30 mouse cellular contexts compared by ENCODE assay signal in the genomic region with DNA sequence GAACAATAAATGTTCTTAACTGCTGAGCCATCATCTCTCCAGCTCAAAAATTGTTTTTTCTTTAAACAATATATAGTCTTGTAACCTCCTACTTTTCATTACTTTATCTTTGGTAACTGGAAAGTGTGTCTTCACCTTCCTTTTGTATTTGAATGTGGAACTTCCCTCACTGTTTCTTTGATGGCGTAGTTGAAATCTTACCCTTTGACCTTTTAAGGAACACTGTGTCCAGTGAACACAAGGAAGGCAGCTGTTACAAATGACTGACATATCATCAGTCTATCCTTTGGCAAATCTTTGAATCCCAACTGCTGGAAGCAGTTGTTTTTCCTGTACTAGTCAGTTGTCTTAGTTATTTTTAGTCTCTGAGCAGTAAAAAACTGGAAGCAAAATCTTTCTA. TPM values are rescaled to one million over a fixed set of nuclear protein-coding genes. Genes with fewer than 3 reads are reported as not detected.
DNase-seq lines count a peak whose midpoint lies in the region; ATAC-seq and TF ChIP-seq lines count a peak whose summit lies in the region.
"Had no signal": no experiment of that assay in that cellular context is flagged by ENCODE, and none has a peak within 500 bp of the region (broad histone marks: within the 10 kb centered on the region; RNA-seq: fewer than 3 reads in every experiment).

No protein-coding gene starts in this region.

- no peaks in the 10 kb centered on the region; the same call in 1 of the 2 replicates for H3K9me3 ChIP-seq in lung, postnatal 0 days (ENCODE audit: low read length)
- H3K9me3 ChIP-seq in midbrain, embryonic 11.5 days (ENCODE audit: control insufficient read depth, low read length): no peaks in the 10 kb centered on the region
- no peaks in the 10 kb centered on the region for H3K9me3 ChIP-seq in midbrain, embryonic 15.5 days
- H3K9me3 ChIP-seq: embryonic facial prominence, embryonic 12.5 days; G1E; heart, embryonic 10.5 days had no signal

- no peak for TF ChIP-seq POLR2A in kidney, adult 2 months (IDR thresholded peaks at IDR 0.05; ENCODE audit: low read depth, low read length)

- H3K27me3 ChIP-seq in kidney, adult 2 months (replicated peaks; ENCODE audit: control insufficient read depth, insufficient read depth, low read length): no peaks in the 10 kb centered on the region
- no peaks in the 10 kb centered on the region for H3K27me3 ChIP-seq in lung, postnatal 0 days (replicated peaks; ENCODE audit: insufficient read depth, low read length)
- H3K27me3 ChIP-seq in midbrain, embryonic 11.5 days (ENCODE audit: control insufficient read depth, insufficient read depth, low read length): no peaks in the 10 kb centered on the region
- H3K27me3 ChIP-seq in midbrain, embryonic 15.5 days (replicated peaks): no peaks in the 10 kb centered on the region
- H3K27me3 ChIP-seq: CH12.LX; embryonic facial prominence, embryonic 12.5 days; embryonic facial prominence, embryonic 15.5 days; heart, embryonic 13.5 days; Patski had no signal

- no peak overlapping the region for H3K9ac ChIP-seq in lung, postnatal 0 days (replicated peaks; ENCODE audit: low read depth)
- no peak overlapping the region for H3K9ac ChIP-seq in midbrain, embryonic 11.5 days (ENCODE audit: low read length)
- H3K9ac ChIP-seq in midbrain, embryonic 15.5 days: no peak overlapping the region
- H3K9ac ChIP-seq: embryonic facial prominence, embryonic 12.5 days; embryonic facial prominence, embryonic 15.5 days; forebrain, postnatal 0 days; heart, embryonic 13.5 days; hindbrain, embryonic 14.5 days had no signal

- no peak for TF ChIP-seq CTCF in kidney, adult 2 months (conservative IDR thresholded peaks at IDR 0.05; ENCODE audit: insufficient read depth, insufficient read length, low read depth, low read length)
- TF ChIP-seq CTCF in lung, postnatal 0 days (IDR thresholded peaks at IDR 0.05): no peak

- H3K4me1 ChIP-seq in kidney, adult 2 months (ENCODE audit: control insufficient read depth, insufficient read depth, low read length): peaks cover 11% of the 10 kb centered on the region; the same call in 1 of the 2 replicates
- no peaks in the 10 kb centered on the region for H3K4me1 ChIP-seq in lung, postnatal 0 days (ENCODE audit: insufficient read depth, low read depth, low read length)
- H3K4me1 ChIP-seq in midbrain, embryonic 11.5 days (ENCODE audit: control insufficient read depth, insufficient read depth, low read length): no peaks in the 10 kb centered on the region
- H3K4me1 ChIP-seq in midbrain, embryonic 15.5 days: peaks cover 7% of the 10 kb centered on the region
- H3K4me1 ChIP-seq: embryonic facial prominence, embryonic 12.5 days had no signal

- peak; percentile 38 for DNase-seq in kidney, adult 2 months
- DNase-seq in kidney, adult 8-10 months: no peak
- peak; percentile 59 for DNase-seq in lung, postnatal 0 days (ENCODE audit: low spot score)
- DNase-seq in lung, postnatal 10 days: no peak
- peak; percentile 51 for DNase-seq in midbrain, embryonic 11.5 days (ENCODE audit: low spot score, missing footprints)
- DNase-seq in testis, postnatal 10 days (ENCODE audit: low spot score): no peak
- DNase-seq: adrenal gland, adult 2 months; adrenal gland, postnatal 14 days; B cell, adult 2 months; cerebellum, adult 11 months; cerebellum, adult 2 months; cerebellum, adult 9-11 months; cerebellum, postnatal 25 days; forebrain, postnatal 0 days; gastrocnemius, postnatal 25 days; heart, adult 2 months; heart, postnatal 14 days; heart, postnatal 4 days had no signal

- no peak overlapping the region for H3K27ac ChIP-seq in kidney, adult 2 months (ENCODE audit: insufficient read depth, low read depth, low read length)
- no peak overlapping the region for H3K27ac ChIP-seq in lung, postnatal 0 days (ENCODE audit: low read length)
- H3K27ac ChIP-seq in midbrain, embryonic 11.5 days (ENCODE audit: low read depth, low read length): no peak overlapping the region
- no peak overlapping the region for H3K27ac ChIP-seq in midbrain, embryonic 15.5 days
- H3K27ac ChIP-seq: embryonic facial prominence, embryonic 12.5 days; embryonic facial prominence, embryonic 15.5 days; heart, adult 2 months; heart, embryonic 10.5 days; heart, embryonic 13.5 days; hindbrain, embryonic 14.5 days had no signal

- TF ChIP-seq EP300 in lung, postnatal 0 days (IDR thresholded peaks at IDR 0.05): no peak

- no peaks in the 10 kb centered on the region for H3K36me3 ChIP-seq in kidney, adult 2 months (ENCODE audit: control insufficient read depth, insufficient read depth, low read length)
- H3K36me3 ChIP-seq in lung, postnatal 0 days (ENCODE audit: insufficient read depth, low read length): no peaks in the 10 kb centered on the region
- H3K36me3 ChIP-seq in midbrain, embryonic 11.5 days (ENCODE audit: control insufficient read depth, insufficient read depth, low read length): 0 out of 2 replicates have a peak, but pooled peaks cover 2% of the 10 kb centered on the region
- 0 out of 2 replicates have a peak, but pooled peaks cover 7% of the 10 kb centered on the region for H3K36me3 ChIP-seq in midbrain, embryonic 15.5 days (replicated peaks)

- no peak overlapping the region for H3K4me3 ChIP-seq in kidney, adult 2 months (ENCODE audit: insufficient read depth, low read depth, low read length)
- no peak overlapping the region for H3K4me3 ChIP-seq in lung, postnatal 0 days (ENCODE audit: low read depth, low read length)
- no peak overlapping the region for H3K4me3 ChIP-seq in midbrain, embryonic 11.5 days (ENCODE audit: low read depth, low read length)
- H3K4me3 ChIP-seq in midbrain, embryonic 15.5 days: no peak overlapping the region
- H3K4me3 ChIP-seq: embryonic facial prominence, embryonic 12.5 days; embryonic facial prominence, embryonic 15.5 days; heart, adult 2 months; heart, embryonic 10.5 days; heart, embryonic 13.5 days had no signal

- 36% methylated on average over 1 of the region's 1 CpGs for WGBS in kidney, adult 2 months
- WGBS in lung, postnatal 0 days: 63% methylated on average over 1 of the region's 1 CpGs
- WGBS in midbrain, embryonic 11.5 days: 95% methylated on average over 1 of the region's 1 CpGs
- 96% methylated on average over 1 of the region's 1 CpGs for WGBS in midbrain, embryonic 15.5 days

- ATAC-seq in lung, postnatal 0 days: peak; percentile 35; the same call in 1 of the 2 replicates
- ATAC-seq in midbrain, embryonic 11.5 days (ENCODE audit: low FRiP score): no peak
- no peak for ATAC-seq in midbrain, embryonic 15.5 days (replicated peaks)
- ATAC-seq: forebrain, embryonic 14.5 days; forebrain, postnatal 0 days; Patski had no signal

- no peak overlapping the region for H3K4me2 ChIP-seq in lung, postnatal 0 days (replicated peaks; ENCODE audit: low read depth, low read length)
- H3K4me2 ChIP-seq in midbrain, embryonic 11.5 days: no peak overlapping the region
- H3K4me2 ChIP-seq in midbrain, embryonic 15.5 days: no peak overlapping the region
- H3K4me2 ChIP-seq: embryonic facial prominence, embryonic 12.5 days; embryonic facial prominence, embryonic 15.5 days; heart, embryonic 13.5 days; hindbrain, embryonic 14.5 days had no signal

RNA-seq across cellular contexts. Expression of gene Dnajc5, which starts 8.8 kb away (rescaled TPM):
- polyA plus RNA-seq in kidney, adult 2 months (2012; rRNA removed): 55.5 and 65.1 TPM in 2 replicates
- polyA plus RNA-seq in lung, postnatal 0 days (2015; fragmentation: Nextera tagmentation; extraction: Ambion mirVana): 57.2 and 59.5 TPM in 2 replicates
- 93.6 and 102 TPM in 2 replicates for polyA plus RNA-seq in midbrain, embryonic 11.5 days (2014; fragmentation: Nextera tagmentation; extraction: Ambion mirVana)
- polyA plus RNA-seq in midbrain, embryonic 15.5 days (2015; fragmentation: Nextera tagmentation; extraction: Ambion mirVana): 291 and 297 TPM in 2 replicates

RNA-seq across cellular contexts. Expression of gene Tpd52l2, which starts 32.1 kb away (rescaled TPM):
- polyA plus RNA-seq in kidney, adult 2 months (2012; rRNA removed): 35.2 and 41.5 TPM in 2 replicates
- polyA plus RNA-seq in lung, postnatal 0 days (2015; fragmentation: Nextera tagmentation; extraction: Ambion mirVana): 131 and 135 TPM in 2 replicates
- polyA plus RNA-seq in midbrain, embryonic 11.5 days (2014; fragmentation: Nextera tagmentation; extraction: Ambion mirVana): 146 and 149 TPM in 2 replicates
- 117 TPM in 2 replicates for polyA plus RNA-seq in midbrain, embryonic 15.5 days (2015; fragmentation: Nextera tagmentation; extraction: Ambion mirVana)

RNA-seq across cellular contexts. Expression of gene Abhd16b, which starts 36.1 kb away (rescaled TPM):
- polyA plus RNA-seq in kidney, adult 2 months (2012; rRNA removed): not detected in 2 replicates
- polyA plus RNA-seq in lung, postnatal 0 days (2015; fragmentation: Nextera tagmentation; extraction: Ambion mirVana): 0.21 and 0.25 TPM in 2 replicates
- 0.15 and 0.21 TPM in 2 replicates for polyA plus RNA-seq in midbrain, embryonic 11.5 days (2014; fragmentation: Nextera tagmentation; extraction: Ambion mirVana)
- polyA plus RNA-seq in midbrain, embryonic 15.5 days (2015; fragmentation: Nextera tagmentation; extraction: Ambion mirVana): 0.09 and 0.12 TPM in 2 replicates
- polyA plus RNA-seq: adrenal gland, adult 2 months; cerebellum, adult 2 months; forebrain, embryonic 11.5 days; forebrain, embryonic 14.5 days; forebrain, postnatal 0 days; frontal cortex, adult 2 months; G1E; heart, adult 2 months; hindbrain, embryonic 14.5 days had no signal

RNA-seq across cellular contexts. Expression of gene Uckl1, which starts 55.6 kb away (rescaled TPM):
- 107 and 130 TPM in 2 replicates for polyA plus RNA-seq in kidney, adult 2 months (2012; rRNA removed)
- 41.8 and 43.3 TPM in 2 replicates for polyA plus RNA-seq in lung, postnatal 0 days (2015; fragmentation: Nextera tagmentation; extraction: Ambion mirVana)
- 46.4 and 50.2 TPM in 2 replicates for polyA plus RNA-seq in midbrain, embryonic 11.5 days (2014; fragmentation: Nextera tagmentation; extraction: Ambion mirVana)
- polyA plus RNA-seq in midbrain, embryonic 15.5 days (2015; fragmentation: Nextera tagmentation; extraction: Ambion mirVana): 77.2 and 81.8 TPM in 2 replicates

Comparison
In these comparisons a context has a peak if more than half of its experiments do, and no peak if none do; other contexts are left out.
1. DNase-seq: peak in kidney, adult 2 months (single experiment), lung, postnatal 0 days (single experiment) and midbrain, embryonic 11.5 days (single experiment); none in kidney, adult 8-10 months (0 of 2), lung, postnatal 10 days (single experiment) and testis, postnatal 10 days (single experiment).